Mouse (Mus musculus) thymus, postnatal 25 days (tissue): ENCODE measurements around the gene Ttc26.

ENCODE experiments used
- DNase-seq: peaks from one replicate; pipeline ENCODE4 v3.0.0; 2022

The Ttc26 gene

DNA sequence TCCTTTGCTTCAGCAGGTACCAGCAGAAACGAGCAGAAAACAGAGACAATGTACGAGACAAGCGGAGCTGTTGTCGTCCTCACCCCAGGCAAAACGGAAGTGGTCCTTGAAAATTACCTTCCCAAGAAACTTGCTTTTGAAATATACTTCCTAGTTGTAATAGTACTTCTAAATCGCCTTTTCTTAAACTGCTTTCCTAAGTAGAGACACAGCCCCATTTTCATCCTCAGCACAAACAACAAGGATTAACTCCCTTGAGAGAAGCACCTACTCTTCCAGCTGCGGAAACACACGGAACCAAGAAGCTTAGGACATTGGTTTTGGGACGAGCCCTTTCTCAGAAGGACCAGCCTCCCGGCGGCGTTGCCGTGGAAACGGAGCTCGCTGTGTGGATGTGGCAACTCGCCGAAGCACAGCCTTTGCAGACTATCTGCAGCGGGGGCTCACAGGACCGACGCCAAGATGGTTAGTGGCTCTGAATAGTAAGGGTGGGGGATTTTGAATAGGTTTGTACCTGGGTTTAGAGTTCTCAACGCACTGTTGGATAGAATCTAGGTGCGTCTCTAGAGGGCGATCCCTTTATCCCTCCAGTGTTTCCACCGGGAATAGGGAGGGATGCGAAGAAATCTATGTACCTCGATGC is at the start of gene Ttc26:
Gene Ttc26, plus strand, starts transcription at position 341 of the 643 bp plus-strand sequence.
- peak; percentile 82 for DNase-seq

GRCm38 (mm10) chr6:38335264-38335663 is 46.0 kb upstream of the Ttc26 start:
- DNase-seq = no peak

- DNase-seq = no peak
These were observed 44.0 kb upstream of the Ttc26 start for GRCm38 (mm10) chr6:38337166-38337705.

- DNase-seq = no peak
These were observed 43.3 kb upstream of the Ttc26 start for GRCm38 (mm10) chr6:38337951-38338350.

GRCm38 (mm10) chr6:38339078-38339477 is 42.2 kb upstream of the Ttc26 start:
- DNase-seq = no peak

- peak; percentile 25 for DNase-seq
These were observed 39.3 kb upstream of the Ttc26 start for GRCm38 (mm10) chr6:38341751-38342665.

- peak; percentile 23 for DNase-seq
These were observed 38.6 kb upstream of the Ttc26 start for GRCm38 (mm10) chr6:38342666-38342992.

DNA sequence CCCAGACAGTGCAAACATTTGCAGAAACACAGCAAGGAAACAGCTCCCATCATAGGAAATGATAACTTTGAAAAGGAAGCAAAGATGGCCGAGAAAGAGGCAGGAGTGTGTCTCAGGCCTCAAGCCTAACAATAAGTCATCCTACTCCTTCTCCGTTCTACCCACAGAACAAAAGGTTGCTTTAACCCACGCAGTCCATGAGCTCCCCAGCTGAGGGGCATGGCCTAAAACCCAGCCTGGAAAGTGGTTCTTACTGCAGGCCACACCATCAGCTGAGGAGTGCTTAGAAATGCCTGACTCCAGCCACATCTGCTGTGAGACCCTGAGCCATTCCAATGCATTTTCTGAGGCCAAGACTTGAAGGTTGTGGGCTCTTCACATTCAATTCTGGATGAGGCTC is 37.7 kb upstream of the Ttc26 start:
- DNase-seq = no peak

GRCm38 (mm10) chr6:38344006-38344670 is 37.1 kb upstream of the Ttc26 start:
- no peak for DNase-seq

- DNase-seq = peak; percentile 47
These were observed 35.5 kb upstream of the Ttc26 start for GRCm38 (mm10) chr6:38345796-38346195.

DNA sequence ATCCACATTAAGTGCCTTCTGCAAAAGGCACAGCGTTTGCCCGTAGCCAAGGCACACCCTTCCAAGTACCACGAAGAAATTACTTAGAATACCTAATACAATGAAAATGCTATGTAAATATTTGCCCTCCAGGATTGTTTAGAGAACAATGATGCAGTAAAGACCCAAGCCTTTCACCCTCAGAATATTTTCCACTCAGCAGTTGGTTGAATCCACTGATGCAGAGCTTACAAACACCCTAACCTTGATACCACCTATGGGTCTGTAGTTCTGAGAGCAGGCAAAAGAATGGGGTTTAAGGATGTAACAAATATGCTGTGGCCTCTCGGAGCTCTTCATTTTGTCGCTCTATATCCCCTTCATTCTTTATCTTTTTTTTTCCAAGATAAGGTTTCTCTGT is 33.4 kb upstream of the Ttc26 start:
- no peak for DNase-seq

- DNase-seq = no peak
These were observed 32.3 kb upstream of the Ttc26 start for GRCm38 (mm10) chr6:38348811-38349453.

- DNase-seq = no peak
These were observed 31.5 kb upstream of the Ttc26 start for GRCm38 (mm10) chr6:38349806-38350205.

GRCm38 (mm10) chr6:38351930-38352329 is 29.3 kb upstream of the Ttc26 start:
- no peak for DNase-seq

- peak; percentile 40 for DNase-seq
These were observed 28.8 kb upstream of the Ttc26 start for GRCm38 (mm10) chr6:38352451-38352850.

DNA sequence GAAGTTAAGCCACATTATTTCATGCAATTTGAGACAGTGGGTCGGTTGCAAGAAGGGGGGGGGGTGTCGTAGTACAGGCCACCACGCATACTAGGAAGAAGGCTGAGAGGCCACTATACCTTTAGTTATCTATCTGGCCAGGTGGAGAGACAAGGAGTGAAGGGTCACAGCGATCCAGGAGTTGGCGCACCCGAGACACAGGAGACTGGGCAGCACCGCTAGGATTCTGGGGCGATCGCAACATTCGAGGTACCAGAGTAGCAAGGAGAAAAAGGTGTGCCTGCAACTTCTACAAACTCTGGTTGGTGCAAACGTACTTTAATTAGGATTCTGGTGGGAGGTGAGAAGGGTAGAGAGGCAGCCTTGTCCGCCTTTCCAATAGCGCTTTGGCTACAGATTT is 28.1 kb upstream of the Ttc26 start:
- DNase-seq = no peak

- peak; percentile 90 for DNase-seq
These were observed 27.2 kb upstream of the Ttc26 start, which contains the start of gene Zc3hav1 for GRCm38 (mm10) chr6:38353811-38354722. Gene Zc3hav1, minus strand, starts transcription at chr6:38354603.

DNA sequence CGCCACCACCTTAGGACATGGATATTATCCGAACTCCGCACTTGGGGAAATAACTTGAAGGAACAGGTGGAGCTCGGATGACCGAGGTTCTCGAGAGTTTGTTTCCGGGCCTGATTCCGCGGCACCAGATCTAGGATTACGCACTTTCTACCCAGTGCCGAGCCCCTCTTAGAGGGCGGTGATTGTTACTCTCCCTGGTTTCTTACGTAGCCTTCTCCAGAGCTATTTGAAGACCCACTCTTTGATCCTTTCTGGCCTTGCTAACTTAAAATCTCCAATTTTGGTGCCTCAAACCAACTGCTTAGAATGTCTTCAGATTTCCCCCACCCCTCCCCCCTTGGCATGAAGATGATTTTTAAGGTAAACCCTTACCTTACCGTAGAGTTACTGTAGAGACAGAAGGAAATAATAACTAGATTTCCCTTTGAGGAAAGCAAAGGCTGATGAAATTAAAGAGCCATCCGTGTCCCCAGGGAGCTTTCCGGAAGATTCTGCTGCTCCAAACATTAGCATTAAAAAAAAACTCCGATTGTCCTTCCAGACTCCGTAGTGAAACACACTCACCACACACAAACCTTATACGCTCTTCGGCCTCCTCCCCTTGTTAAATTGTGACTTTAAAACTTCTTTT is 26.4 kb upstream of the Ttc26 start:
- no peak for DNase-seq

GRCm38 (mm10) chr6:38355354-38355823 is 25.9 kb upstream of the Ttc26 start:
- no peak for DNase-seq

GRCm38 (mm10) chr6:38355862-38356261 is 25.4 kb upstream of the Ttc26 start:
- no peak for DNase-seq
